Mouse (Mus musculus): ENCODE measurements around the gene Ndufc2. TPM values are rescaled to one million over a fixed set of nuclear protein-coding genes. Genes with fewer than 3 reads are reported as not detected.
"Not testable (repeated sequence)": the region's sequence is repeated elsewhere in the genome, so short reads cannot be mapped to it uniquely, and the experiment has no call there.

The Ndufc2 gene
- total RNA-seq, 2 experiments from 2014 or later, result 232 to 247 TPM

GRCm38 (mm10) chr7:97424621-97425245 lies 24.9 kb downstream of the Ndufc2 start:
- DNase-seq (ENCODE audit: low spot score in 2 of 2), result peak; percentile 89 to 91

GRCm38 (mm10) chr7:97426566-97426965 lies 26.8 kb downstream of the Ndufc2 start:
- DNase-seq (ENCODE audit: low spot score in 2 of 2), result peak in 1 of 2 experiments; percentile 46

- DNase-seq (ENCODE audit: low spot score in 2 of 2), result no peak
Observed at GRCm38 (mm10) chr7:97427296-97427695, 27.5 kb downstream of the Ndufc2 start.

DNA sequence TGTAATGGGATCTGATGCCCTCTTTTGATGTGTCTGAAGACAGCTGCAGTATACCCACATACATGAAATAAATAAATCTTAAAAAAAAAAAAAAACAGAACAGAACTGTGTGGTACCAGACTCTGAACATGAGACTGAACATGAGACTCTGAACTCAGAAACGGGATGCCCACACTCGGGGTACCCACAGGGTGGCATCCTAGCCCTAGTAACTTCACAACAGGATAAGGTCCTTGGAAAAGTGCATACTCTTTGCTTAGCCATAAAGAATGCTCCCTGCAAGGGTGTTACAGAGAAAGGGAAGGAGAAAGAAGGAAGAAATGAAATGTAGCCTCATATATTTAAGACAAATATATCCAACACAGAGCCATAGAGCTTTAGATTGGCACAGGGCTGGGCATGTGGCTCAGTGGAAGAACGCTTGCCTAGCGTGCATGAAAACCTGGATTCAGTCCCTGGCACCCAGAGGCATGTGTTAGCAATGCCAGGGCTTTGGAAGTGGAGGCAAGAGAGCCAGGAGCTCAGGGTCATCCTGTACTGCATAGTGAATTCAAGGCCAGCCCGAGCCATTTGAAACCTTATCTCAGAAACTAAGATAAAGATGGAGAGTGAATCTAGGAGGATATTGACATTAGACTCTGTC lies 28.1 kb downstream of the Ndufc2 start:
- no peak for DNase-seq (ENCODE audit: low spot score in 2 of 2)

- DNase-seq (ENCODE audit: low spot score in 2 of 2), result no peak
Observed at GRCm38 (mm10) chr7:97429705-97430104, 29.9 kb downstream of the Ndufc2 start.

GRCm38 (mm10) chr7:97433517-97433916 lies 33.7 kb downstream of the Ndufc2 start:
- not testable (repeated sequence) for DNase-seq (ENCODE audit: low spot score in 2 of 2)

DNA sequence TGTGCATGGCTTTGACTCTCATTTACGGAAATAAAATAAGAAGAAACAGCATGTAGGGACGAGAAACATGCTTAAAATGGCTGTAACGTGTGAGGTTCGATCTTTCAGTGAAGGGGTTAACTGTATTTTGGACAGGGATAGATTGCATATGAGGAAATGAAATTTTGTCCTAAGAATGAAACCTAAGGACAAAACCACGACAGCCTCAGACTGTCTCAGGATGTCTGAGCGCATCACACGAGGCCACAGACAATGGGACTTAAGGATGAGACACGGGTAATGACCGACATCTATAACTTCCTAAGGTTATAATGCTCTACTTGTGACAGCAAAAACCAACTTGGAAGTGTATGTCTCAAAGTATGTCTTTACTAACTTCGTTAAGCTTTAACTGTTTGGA lies 34.7 kb downstream of the Ndufc2 start:
- no peak for DNase-seq (ENCODE audit: low spot score in 2 of 2)

GRCm38 (mm10) chr7:97438986-97439385 lies 39.2 kb downstream of the Ndufc2 start:
- no peak for DNase-seq (ENCODE audit: low spot score in 2 of 2)

DNA sequence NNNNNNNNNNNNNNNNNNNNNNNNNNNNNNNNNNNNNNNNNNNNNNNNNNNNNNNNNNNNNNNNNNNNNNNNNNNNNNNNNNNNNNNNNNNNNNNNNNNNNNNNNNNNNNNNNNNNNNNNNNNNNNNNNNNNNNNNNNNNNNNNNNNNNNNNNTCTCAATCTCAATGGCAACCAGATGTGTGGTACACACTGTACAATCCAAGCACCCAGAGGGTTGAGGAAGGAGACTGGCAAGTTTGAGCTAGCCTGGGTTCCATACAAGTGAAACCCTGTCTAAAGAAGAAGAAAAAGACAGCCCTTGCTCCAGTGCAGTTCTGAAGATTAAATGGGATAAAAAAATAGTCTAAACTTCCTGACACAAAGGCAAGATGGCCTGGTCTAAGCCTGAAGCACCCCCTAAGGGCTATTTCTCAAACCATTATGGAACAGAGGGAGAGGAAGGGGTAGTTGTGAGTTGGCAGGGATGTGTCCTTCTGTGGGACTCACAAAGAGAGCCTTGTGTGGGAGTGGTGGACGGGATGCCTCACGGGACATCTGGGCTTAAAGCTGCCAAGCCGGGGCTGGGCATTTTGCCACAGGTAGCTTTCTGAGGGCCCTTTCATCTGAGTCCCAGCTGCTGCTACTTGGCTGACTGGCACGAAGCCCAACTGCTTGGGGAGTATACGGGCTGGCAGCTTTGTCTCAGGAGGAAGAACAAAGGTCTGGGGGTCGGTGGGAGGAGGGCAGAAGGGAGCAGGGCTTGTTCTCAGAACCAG lies 46.5 kb downstream of the Ndufc2 start:
- DNase-seq (ENCODE audit: low spot score in 2 of 2), result peak; percentile 85 to 90

DNA sequence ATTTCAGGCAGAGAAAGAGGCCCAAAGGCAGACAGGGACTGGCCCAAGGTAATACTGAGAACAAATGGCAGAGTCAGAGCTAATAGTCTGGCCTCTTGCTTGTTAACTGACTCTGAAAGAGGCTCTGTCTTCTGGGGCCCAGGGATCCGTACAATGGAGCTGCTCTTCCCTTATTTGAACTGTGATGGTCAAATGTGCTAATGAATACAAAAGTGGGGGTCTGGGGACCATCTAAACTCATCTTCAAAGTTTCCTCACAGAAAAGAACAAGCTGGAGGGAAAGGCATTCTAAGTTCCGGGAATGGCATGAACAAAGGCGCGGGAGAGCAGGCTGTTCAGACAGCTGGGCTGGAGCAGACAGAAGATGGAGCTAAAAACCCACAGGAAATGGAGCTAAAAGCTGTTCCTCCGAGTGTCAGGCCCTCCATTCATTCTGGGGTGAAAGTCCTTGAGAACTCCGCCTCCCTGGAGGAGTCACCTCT lies 47.3 kb downstream of the Ndufc2 start:
- peak in 1 of 2 experiments; percentile 5 for DNase-seq (ENCODE audit: low spot score in 2 of 2)

DNA sequence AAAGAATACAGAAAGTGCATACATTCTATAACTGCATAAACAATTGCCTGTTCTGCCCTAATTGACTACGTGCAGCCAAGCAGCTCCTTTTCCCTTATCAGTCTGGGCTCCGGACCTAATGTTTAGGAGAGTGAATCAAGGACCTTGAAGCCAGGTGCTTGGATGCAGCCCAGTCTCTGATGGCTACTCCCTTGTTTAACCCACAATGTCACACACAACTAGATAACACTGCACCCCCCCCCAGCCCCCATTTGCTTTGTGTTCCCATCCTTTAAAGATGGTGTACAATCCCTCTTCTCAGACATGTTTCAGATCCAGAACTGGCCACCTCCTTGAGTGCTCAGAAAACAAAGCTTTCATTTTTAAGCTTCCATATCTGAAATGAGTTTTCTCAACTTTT lies 51.2 kb downstream of the Ndufc2 start, which contains the start of gene Kctd14:
TSS of gene Kctd14 (plus strand) at position 301 of the 400 bp plus-strand sequence.
- DNase-seq (ENCODE audit: low spot score in 2 of 2), result not testable (repeated sequence)

DNA sequence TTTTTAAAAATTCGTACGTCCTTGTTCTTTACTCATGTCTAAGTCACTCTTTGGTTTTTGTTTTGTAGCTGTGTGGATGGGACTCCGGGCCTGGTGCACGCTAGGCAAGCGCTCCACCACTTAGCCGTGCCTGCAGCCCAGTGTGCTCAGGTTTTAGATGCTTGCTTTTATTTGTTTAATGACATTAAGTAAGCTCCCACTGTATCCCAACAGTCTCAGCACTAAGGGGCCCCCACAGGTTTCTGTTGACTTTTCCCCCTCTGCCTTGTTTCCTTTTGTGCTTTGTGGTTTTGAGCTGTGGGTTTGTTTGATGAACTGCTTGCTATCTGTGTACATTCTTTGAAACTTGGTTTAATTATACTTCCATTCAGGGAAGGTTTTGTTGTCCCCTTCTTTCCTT lies 52.4 kb downstream of the Ndufc2 start:
- no peak for DNase-seq (ENCODE audit: low spot score in 2 of 2)

- no peak for DNase-seq (ENCODE audit: low spot score in 2 of 2)
Observed at GRCm38 (mm10) chr7:97453141-97453921, 53.5 kb downstream of the Ndufc2 start.

- no peak for DNase-seq (ENCODE audit: low spot score in 2 of 2)
Observed at GRCm38 (mm10) chr7:97454795-97455194, 55.0 kb downstream of the Ndufc2 start.

DNA sequence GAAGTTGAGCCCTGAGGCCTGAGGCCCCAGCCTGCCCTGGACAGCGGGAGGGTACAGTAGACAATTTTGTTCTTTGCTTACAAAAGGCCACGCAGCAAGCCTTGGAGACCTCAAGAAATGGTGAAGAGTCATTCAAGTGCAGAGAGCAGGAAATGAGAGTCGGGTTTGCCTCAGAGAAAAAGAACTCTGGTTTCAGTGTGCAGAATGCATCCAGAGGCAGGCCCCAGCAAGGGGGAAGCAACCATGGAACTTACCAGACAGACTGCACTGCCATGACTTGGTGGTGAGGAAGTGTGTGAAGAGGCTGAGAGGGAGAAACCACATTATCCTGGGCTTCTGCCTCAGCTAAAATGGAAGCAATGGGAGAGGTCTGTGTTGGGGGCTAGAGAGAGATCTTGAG lies 55.8 kb downstream of the Ndufc2 start:
- no peak for DNase-seq (ENCODE audit: low spot score in 2 of 2)

Other genes with a start within 250 kb of the Ndufc2 start
- 10 to 100 TPM; 17.2 to 19.3 TPM for gene Usp35, start 68.0 kb upstream of the Ndufc2 start, total RNA-seq (2021)
- 10 to 100 TPM; 13.7 to 15.1 TPM for gene Kctd21, start 67.7 kb upstream of the Ndufc2 start, total RNA-seq (2021)
- 10 to 100 TPM in 1 of 2 experiments, 1 to 10 TPM in 1; 9.8 to 10.4 TPM for gene Alg8, start 28.4 kb upstream of the Ndufc2 start, total RNA-seq (2021)
- gene Thrsp, start 17.7 kb downstream of the Ndufc2 start, total RNA-seq (2021), result 10 to 100 TPM; 17.3 to 20.7 TPM
- 1 to 10 TPM; 3.5 to 3.6 TPM for gene Kctd14, start 51.3 kb downstream of the Ndufc2 start, total RNA-seq (2021)
- gene Ints4, start 81.0 kb downstream of the Ndufc2 start, total RNA-seq (2021), result 10 to 100 TPM; 29.6 to 31.1 TPM
- gene Aamdc, start 179.5 kb downstream of the Ndufc2 start, total RNA-seq (2021), result 10 to 100 TPM; 33.0 to 40.5 TPM
- 10 to 100 TPM; 45.0 to 48.3 TPM for gene Rsf1, start 179.9 kb downstream of the Ndufc2 start, total RNA-seq (2021)